Mouse (Mus musculus): ENCODE measurements around the gene Acot1. TPM values are rescaled to one million over a fixed set of nuclear protein-coding genes. Genes with fewer than 3 reads are reported as not detected.

Gene Acot1
- polyA plus RNA-seq, 1 experiment from 2014 or later, result 144 TPM

DNA sequence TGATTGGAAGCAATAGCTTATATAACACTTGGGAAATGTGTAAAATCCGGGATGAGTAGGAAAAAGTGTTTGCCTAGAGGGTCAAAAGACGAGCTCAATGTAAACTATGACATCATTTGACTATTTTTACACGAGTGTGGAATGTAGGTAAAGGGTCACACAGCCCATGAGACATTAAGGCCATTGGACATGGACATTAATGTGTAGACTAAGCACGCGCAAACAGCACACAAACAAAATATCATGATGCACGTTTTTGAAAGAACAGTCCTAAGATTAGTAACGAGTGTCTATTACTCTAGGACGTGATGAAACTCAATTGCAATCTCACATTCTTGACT is 22.1 kb upstream of the Acot1 start:
- TF ChIP-seq CTCF (IDR thresholded peaks at IDR 0.05; ENCODE audit: low read depth) (no peak), EP300 (optimal IDR thresholded peaks at IDR 0.05) (no peak)
- Histone ChIP-seq H3K4me2 (replicated peaks; ENCODE audit: low read depth) (peak overlapping the region; percentile 60), H3K9ac (ENCODE audit: low read length) (peak overlapping the region; percentile 83), H3K4me1 (replicated peaks; ENCODE audit: control insufficient read depth, insufficient read depth) (no peaks in the 10 kb centered on the region), H3K27me3 (ENCODE audit: control insufficient read depth, insufficient read depth, low read length) (no peaks in the 10 kb centered on the region), H3K9me3 (ENCODE audit: control insufficient read depth, low read length) (no peaks in the 10 kb centered on the region), H3K27ac (replicated peaks) (peak overlapping the region; percentile 97), H3K4me3 (ENCODE audit: low read depth, low read length) (peak overlapping the region; percentile 60), H3K36me3 (ENCODE audit: control insufficient read depth, insufficient read depth, low read length) (no peaks in the 10 kb centered on the region)
- ATAC-seq (ENCODE audit: low FRiP score, low TSS enrichment) (peak; percentile 41), DNase-seq (ENCODE audit: low spot score) (no peak)
- 15% methylated on average over 8 of the region's 8 CpGs for WGBS

DNA sequence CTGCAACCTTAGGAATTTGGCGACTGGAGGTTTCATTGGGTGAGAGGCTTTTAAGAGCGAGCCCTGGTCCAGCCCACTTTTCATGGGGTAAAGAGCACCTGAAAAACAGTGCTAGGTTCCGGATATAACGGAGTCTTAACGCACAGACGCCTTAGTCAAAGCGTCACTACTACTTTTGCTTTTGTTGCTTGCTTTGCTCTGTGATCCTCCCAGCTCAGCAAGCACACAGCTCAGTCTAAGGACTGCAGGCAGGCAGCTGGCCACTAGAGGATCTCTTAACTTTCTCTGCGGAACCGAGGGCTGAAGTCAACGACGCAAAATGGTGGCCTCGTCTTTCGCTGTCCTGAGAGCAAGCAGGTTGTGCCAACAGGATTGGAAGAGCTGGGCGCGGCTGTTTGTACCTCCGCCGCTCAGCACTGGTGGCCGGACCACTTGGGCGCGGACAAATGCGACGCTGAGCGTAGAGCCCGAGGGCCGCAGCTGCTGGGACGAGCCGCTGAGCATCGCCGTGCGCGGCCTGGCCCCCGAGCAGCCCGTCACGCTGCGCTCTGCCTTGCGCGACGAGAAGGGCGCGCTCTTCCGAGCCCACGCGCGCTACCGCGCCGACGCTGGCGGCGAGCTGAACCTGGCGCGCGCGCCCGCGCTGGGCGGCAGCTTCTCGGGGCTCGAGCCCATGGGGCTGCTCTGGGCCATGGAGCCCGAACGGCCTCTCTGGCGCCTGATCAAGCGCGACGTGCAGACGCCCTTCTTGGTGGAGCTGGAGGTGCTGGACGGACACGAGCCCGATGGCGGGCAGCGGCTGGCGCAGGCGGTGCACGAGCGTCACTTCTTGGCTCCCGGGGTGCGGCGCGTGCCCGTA is 21.5 kb upstream of the Acot1 start, which contains the start of gene Acot2:
Acot2 (plus strand) TSS at position 279 of the 859 bp plus-strand sequence.
- Histone ChIP-seq H3K27ac (replicated peaks) (peak within 1 kb of the TSS; percentile 97), H3K4me3 (ENCODE audit: low read depth, low read length) (peak within 1 kb of the TSS; percentile 60), H3K9ac (ENCODE audit: low read length) (peak within 1 kb of the TSS; percentile 83), H3K4me1 (replicated peaks; ENCODE audit: control insufficient read depth, insufficient read depth) (no peaks in the 10 kb centered on the region), H3K4me2 (replicated peaks; ENCODE audit: low read depth) (peak within 1 kb of the TSS; percentile 60), H3K9me3 (ENCODE audit: control insufficient read depth, low read length) (no peaks in the 10 kb centered on the region), H3K36me3 (ENCODE audit: control insufficient read depth, insufficient read depth, low read length) (no peaks in the 10 kb centered on the region), H3K27me3 (ENCODE audit: control insufficient read depth, insufficient read depth, low read length) (no peaks in the 10 kb centered on the region)
- WGBS, result under 1% methylated on average over 78 of the region's 80 CpGs
- ATAC-seq (ENCODE audit: low FRiP score, low TSS enrichment) (peak; percentile 90), DNase-seq (ENCODE audit: low spot score) (peak; percentile 81)
- TF ChIP-seq EP300 (optimal IDR thresholded peaks at IDR 0.05), result no peak
- peak; percentile 80 for TF ChIP-seq CTCF (IDR thresholded peaks at IDR 0.05; ENCODE audit: low read depth)

DNA sequence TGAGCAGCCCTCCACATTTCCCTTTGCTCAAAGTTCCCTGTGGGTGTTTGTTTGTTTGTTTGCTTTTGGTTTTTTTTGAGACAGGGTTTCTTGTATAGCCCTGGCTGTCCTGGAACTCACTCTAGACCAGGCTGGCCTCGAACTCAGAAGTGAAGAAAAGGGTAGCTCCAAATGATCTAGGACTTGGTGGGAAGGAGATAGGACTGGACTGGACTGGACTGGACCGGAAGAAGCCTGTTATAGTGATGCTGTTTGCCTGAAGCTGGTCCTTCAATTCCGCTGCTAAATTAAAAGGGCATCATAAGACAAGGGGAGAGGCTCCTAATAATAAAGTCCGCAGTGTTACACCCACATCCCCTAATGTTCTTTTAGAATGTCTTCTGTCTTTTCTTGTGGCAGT is 20.8 kb upstream of the Acot1 start:
- 58% methylated on average over 4 of the region's 4 CpGs for WGBS
- no peaks in the 10 kb centered on the region for H3K27me3 ChIP-seq (ENCODE audit: control insufficient read depth, insufficient read depth, low read length)
- DNase-seq (ENCODE audit: low spot score), result no peak
- ATAC-seq (ENCODE audit: low FRiP score, low TSS enrichment), result peak; percentile 44; the same call in 1 of the 2 replicates
- TF ChIP-seq EP300 (optimal IDR thresholded peaks at IDR 0.05), result no peak
- no peak for TF ChIP-seq CTCF (IDR thresholded peaks at IDR 0.05; ENCODE audit: low read depth)
- H3K4me2 ChIP-seq (replicated peaks; ENCODE audit: low read depth), result peak overlapping the region; percentile 60
- peak overlapping the region; percentile 97 for H3K27ac ChIP-seq (replicated peaks)
- peaks cover 4% of the 10 kb centered on the region; the same call in 1 of the 2 replicates for H3K36me3 ChIP-seq (ENCODE audit: control insufficient read depth, insufficient read depth, low read length)
- H3K4me1 ChIP-seq (replicated peaks; ENCODE audit: control insufficient read depth, insufficient read depth), result no peaks in the 10 kb centered on the region
- no peaks in the 10 kb centered on the region for H3K9me3 ChIP-seq (ENCODE audit: control insufficient read depth, low read length)
- H3K9ac ChIP-seq (ENCODE audit: low read length), result peak overlapping the region; percentile 83
- peak overlapping the region; percentile 60 for H3K4me3 ChIP-seq (ENCODE audit: low read depth, low read length)

DNA sequence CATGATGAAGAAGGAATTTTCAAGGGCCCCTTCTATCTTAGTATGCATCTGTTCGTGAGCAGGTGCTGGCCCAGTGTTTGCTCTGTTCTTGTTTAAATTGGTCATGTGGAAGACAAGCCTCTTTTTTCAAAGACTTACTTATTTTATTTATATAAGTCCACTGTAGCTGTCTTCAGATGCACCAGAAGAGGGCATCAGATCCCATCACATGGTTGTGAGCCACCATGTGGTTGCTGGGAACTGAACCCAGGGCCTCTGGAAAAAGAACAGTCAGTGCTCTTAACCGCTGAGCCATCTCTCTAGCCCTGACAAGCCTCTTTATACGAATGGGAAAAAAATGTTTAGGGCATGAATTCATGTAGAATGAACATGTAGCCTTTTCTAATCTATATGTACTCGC is 19.9 kb upstream of the Acot1 start:
- H3K4me2 ChIP-seq (replicated peaks; ENCODE audit: low read depth), result no peak overlapping the region
- DNase-seq (ENCODE audit: low spot score) (no peak), ATAC-seq (ENCODE audit: low FRiP score, low TSS enrichment) (no peak)
- H3K4me3 ChIP-seq (ENCODE audit: low read depth, low read length), result no peak overlapping the region
- no peak overlapping the region for H3K27ac ChIP-seq (replicated peaks)
- TF ChIP-seq EP300 (optimal IDR thresholded peaks at IDR 0.05), result no peak
- TF ChIP-seq CTCF (IDR thresholded peaks at IDR 0.05; ENCODE audit: low read depth), result peak; percentile 47
- H3K9ac ChIP-seq (ENCODE audit: low read length), result no peak overlapping the region
- 96% methylated on average over 4 of the region's 4 CpGs for whole genome bisulfite sequencing
- H3K4me1 ChIP-seq (replicated peaks; ENCODE audit: control insufficient read depth, insufficient read depth), result no peaks in the 10 kb centered on the region
- no peaks in the 10 kb centered on the region for H3K27me3 ChIP-seq (ENCODE audit: control insufficient read depth, insufficient read depth, low read length)
- H3K36me3 ChIP-seq (ENCODE audit: control insufficient read depth, insufficient read depth, low read length), result peaks cover 4% of the 10 kb centered on the region; the same call in 1 of the 2 replicates
- no peaks in the 10 kb centered on the region for H3K9me3 ChIP-seq (ENCODE audit: control insufficient read depth, low read length)

DNA sequence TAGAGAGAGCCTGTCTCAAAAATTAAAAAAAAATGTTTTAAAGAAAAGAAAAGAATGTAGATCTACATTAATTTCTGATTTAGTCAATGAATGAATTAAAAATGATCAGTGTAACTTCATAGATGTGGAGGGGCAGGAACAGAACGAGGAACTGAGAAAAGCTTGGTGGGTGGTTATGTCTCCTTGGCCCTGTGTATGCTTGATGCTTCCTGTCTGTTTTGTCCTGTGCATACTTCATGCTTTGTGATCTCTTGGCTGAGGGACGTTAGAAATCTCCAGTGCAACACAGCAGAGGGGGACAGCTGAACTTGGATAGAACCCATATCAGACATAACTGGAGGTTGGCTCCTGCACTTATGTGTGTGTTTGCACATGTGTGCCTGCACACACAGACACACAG is 12.1 kb upstream of the Acot1 start:
- Histone ChIP-seq H3K9me3 (ENCODE audit: control insufficient read depth, low read length) (no peaks in the 10 kb centered on the region), H3K27ac (replicated peaks) (no peak overlapping the region), H3K4me1 (replicated peaks; ENCODE audit: control insufficient read depth, insufficient read depth) (0 out of 2 replicates have a peak, but pooled peaks cover 2% of the 10 kb centered on the region), H3K4me2 (replicated peaks; ENCODE audit: low read depth) (no peak overlapping the region), H3K36me3 (ENCODE audit: control insufficient read depth, insufficient read depth, low read length) (peaks cover 4% of the 10 kb centered on the region; the same call in 1 of the 2 replicates), H3K4me3 (ENCODE audit: low read depth, low read length) (no peak overlapping the region), H3K9ac (ENCODE audit: low read length) (no peak overlapping the region), H3K27me3 (ENCODE audit: control insufficient read depth, insufficient read depth, low read length) (no peaks in the 10 kb centered on the region)
- WGBS, result 58% methylated on average over 2 of the region's 2 CpGs
- TF ChIP-seq CTCF (IDR thresholded peaks at IDR 0.05; ENCODE audit: low read depth) (no peak), EP300 (optimal IDR thresholded peaks at IDR 0.05) (no peak)
- no peak for DNase-seq (ENCODE audit: low spot score)
- ATAC-seq (ENCODE audit: low FRiP score, low TSS enrichment), result no peak

All from stomach, postnatal 0 days (tissue).